In genomic region chr2:143806924-143807664, GRCm38 (mm10) we compare ENCODE assay signal across 14 mouse cellular contexts. TPM values are rescaled to one million over a fixed set of nuclear protein-coding genes. Genes with fewer than 3 reads are reported as not detected.
DNase-seq lines count a peak whose midpoint lies in the region; ATAC-seq and TF ChIP-seq lines count a peak whose summit lies in the region.
"Had no signal": no experiment of that assay in that cellular context is flagged by ENCODE, and none has a peak within 500 bp of the region (broad histone marks: within the 10 kb centered on the region; RNA-seq: fewer than 3 reads in every experiment).

No protein-coding gene starts in this region.

- no peak overlapping the region for H3K9ac ChIP-seq in heart, embryonic 15.5 days
- H3K9ac ChIP-seq in midbrain, embryonic 11.5 days (ENCODE audit: low read length), result no peak overlapping the region
- no peak overlapping the region for H3K9ac ChIP-seq in lung, embryonic 14.5 days
- H3K9ac ChIP-seq in midbrain, embryonic 14.5 days (replicated peaks; ENCODE audit: low read length), result no peak overlapping the region
- H3K9ac ChIP-seq: forebrain, embryonic 12.5 days; liver, embryonic 13.5 days had no signal

- intact Hi-C loops in heart, postnatal 36 days (cut with DNase I), result no loop called here

- no peak for DNase-seq in heart, postnatal 36 days
- no peak for DNase-seq in midbrain, embryonic 11.5 days (ENCODE audit: low spot score, missing footprints)
- no peak for DNase-seq in midbrain, embryonic 10.5 days (ENCODE audit: low spot score)
- peak; percentile 48 for DNase-seq in lung, embryonic 14.5 days
- DNase-seq in midbrain, embryonic 14.5 days, result peak; percentile 26
- no peak for DNase-seq in layer of hippocampus, postnatal 10 days (ENCODE audit: low spot score in 2 of 2)
- no peak for DNase-seq in MN1 (ENCODE audit: low spot score)
- DNase-seq: cerebellum, adult 8-10 months; liver, embryonic 13.5 days; thymus, adult 2 months had no signal

- peaks cover 5% of the 10 kb centered on the region; the same call in 1 of the 2 replicates for H3K4me1 ChIP-seq in heart, embryonic 15.5 days (replicated peaks)
- H3K4me1 ChIP-seq in midbrain, embryonic 11.5 days (ENCODE audit: control insufficient read depth, insufficient read depth, low read length), result no peaks in the 10 kb centered on the region; the same call in 1 of the 2 replicates
- H3K4me1 ChIP-seq in midbrain, embryonic 10.5 days, result peaks cover 6% of the 10 kb centered on the region; the same call in 1 of the 2 replicates
- H3K4me1 ChIP-seq in lung, embryonic 14.5 days (ENCODE audit: insufficient read depth), result no peaks in the 10 kb centered on the region
- H3K4me1 ChIP-seq in midbrain, embryonic 14.5 days (ENCODE audit: control insufficient read depth, insufficient read depth, low read length), result no peaks in the 10 kb centered on the region
- H3K4me1 ChIP-seq: liver, embryonic 13.5 days had no signal

- TF ChIP-seq CTCF in lung, embryonic 14.5 days (IDR thresholded peaks at IDR 0.05; ENCODE audit: low read depth), result no peak

- 0 out of 2 replicates have a peak, but pooled peaks cover 3% of the 10 kb centered on the region for H3K27me3 ChIP-seq in heart, embryonic 15.5 days
- H3K27me3 ChIP-seq in midbrain, embryonic 11.5 days (ENCODE audit: control insufficient read depth, insufficient read depth, low read length), result no peaks in the 10 kb centered on the region
- no peaks in the 10 kb centered on the region for H3K27me3 ChIP-seq in midbrain, embryonic 10.5 days (ENCODE audit: low read depth, poor library complexity, severe bottlenecking)
- H3K27me3 ChIP-seq in lung, embryonic 14.5 days (ENCODE audit: insufficient read depth, low read length), result no peaks in the 10 kb centered on the region
- H3K27me3 ChIP-seq in midbrain, embryonic 14.5 days (ENCODE audit: control insufficient read depth, insufficient read depth, low read length), result no peaks in the 10 kb centered on the region
- H3K27me3 ChIP-seq: forebrain, embryonic 12.5 days; liver, embryonic 13.5 days had no signal

- no peak for ATAC-seq in heart, embryonic 15.5 days (replicated peaks; ENCODE audit: insufficient number of reproducible peaks, insufficient read depth, low FRiP score, low read depth)
- ATAC-seq in midbrain, embryonic 11.5 days (ENCODE audit: low FRiP score), result 0 out of 2 replicates have a peak, but pooled peaks have one; percentile 27
- peak; percentile 82; the same call in 1 of the 2 replicates for ATAC-seq in lung, embryonic 14.5 days (ENCODE audit: insufficient read depth)
- no peak; the same call in 1 of the 2 replicates for ATAC-seq in midbrain, embryonic 14.5 days (ENCODE audit: low FRiP score, low TSS enrichment)
- ATAC-seq: CD4-positive, CD25-positive, alpha-beta regulatory T cell, adult 4 months had no signal

- 59% methylated on average over 9 of the region's 9 CpGs for WGBS in heart, embryonic 15.5 days
- 78% methylated on average over 9 of the region's 9 CpGs for WGBS in midbrain, embryonic 11.5 days
- 78% methylated on average over 9 of the region's 9 CpGs for WGBS in midbrain, embryonic 10.5 days
- 62% methylated on average over 9 of the region's 9 CpGs for WGBS in lung, embryonic 14.5 days
- WGBS in midbrain, embryonic 14.5 days, result 50% methylated on average over 9 of the region's 9 CpGs

- no peak overlapping the region for H3K4me3 ChIP-seq in heart, embryonic 15.5 days
- no peak overlapping the region for H3K4me3 ChIP-seq in midbrain, embryonic 11.5 days (ENCODE audit: low read depth, low read length)
- no peak overlapping the region for H3K4me3 ChIP-seq in midbrain, embryonic 10.5 days
- H3K4me3 ChIP-seq in lung, embryonic 14.5 days (ENCODE audit: low read depth, low read length), result no peak overlapping the region
- H3K4me3 ChIP-seq in midbrain, embryonic 14.5 days (replicated peaks; ENCODE audit: low read depth, low read length), result no peak overlapping the region
- H3K4me3 ChIP-seq: forebrain, embryonic 12.5 days; liver, embryonic 13.5 days had no signal

- no peaks in the 10 kb centered on the region for H3K9me3 ChIP-seq in heart, embryonic 15.5 days (replicated peaks)
- H3K9me3 ChIP-seq in midbrain, embryonic 11.5 days (ENCODE audit: control insufficient read depth, low read length), result no peaks in the 10 kb centered on the region
- no peaks in the 10 kb centered on the region; the same call in 1 of the 2 replicates for H3K9me3 ChIP-seq in midbrain, embryonic 10.5 days (replicated peaks)
- H3K9me3 ChIP-seq in lung, embryonic 14.5 days (ENCODE audit: low read depth, low read length), result no peaks in the 10 kb centered on the region
- no peaks in the 10 kb centered on the region for H3K9me3 ChIP-seq in midbrain, embryonic 14.5 days (ENCODE audit: control insufficient read depth, low read length)
- H3K9me3 ChIP-seq: forebrain, embryonic 12.5 days; liver, embryonic 13.5 days had no signal

- peak overlapping the region; percentile 28; the same call in 1 of the 2 replicates for H3K4me2 ChIP-seq in heart, embryonic 15.5 days
- H3K4me2 ChIP-seq in midbrain, embryonic 11.5 days, result no peak overlapping the region
- H3K4me2 ChIP-seq in lung, embryonic 14.5 days, result no peak overlapping the region
- H3K4me2 ChIP-seq in midbrain, embryonic 14.5 days (ENCODE audit: low read length), result no peak overlapping the region
- H3K4me2 ChIP-seq: forebrain, embryonic 12.5 days; liver, embryonic 13.5 days had no signal

- H3K36me3 ChIP-seq in heart, embryonic 15.5 days, result no peaks in the 10 kb centered on the region
- H3K36me3 ChIP-seq in midbrain, embryonic 11.5 days (ENCODE audit: control insufficient read depth, insufficient read depth, low read length), result no peaks in the 10 kb centered on the region
- H3K36me3 ChIP-seq in midbrain, embryonic 10.5 days, result no peaks in the 10 kb centered on the region
- no peaks in the 10 kb centered on the region for H3K36me3 ChIP-seq in lung, embryonic 14.5 days (ENCODE audit: insufficient read depth)
- H3K36me3 ChIP-seq in midbrain, embryonic 14.5 days (ENCODE audit: control insufficient read depth, insufficient read depth, low read length), result no peaks in the 10 kb centered on the region
- H3K36me3 ChIP-seq: forebrain, embryonic 12.5 days; liver, embryonic 13.5 days had no signal

- H3K27ac ChIP-seq in heart, embryonic 15.5 days, result no peak overlapping the region
- H3K27ac ChIP-seq in midbrain, embryonic 11.5 days (ENCODE audit: low read depth, low read length), result no peak overlapping the region
- H3K27ac ChIP-seq in midbrain, embryonic 10.5 days (replicated peaks), result no peak overlapping the region
- H3K27ac ChIP-seq in lung, embryonic 14.5 days (ENCODE audit: low read depth), result peak overlapping the region; percentile 32; the same call in 1 of the 2 replicates
- no peak overlapping the region for H3K27ac ChIP-seq in midbrain, embryonic 14.5 days (replicated peaks; ENCODE audit: low read depth, low read length)
- H3K27ac ChIP-seq: forebrain, embryonic 12.5 days; liver, embryonic 13.5 days had no signal

RNA-seq across cellular contexts. Expression of gene Bfsp1, which starts 55.9 kb away (rescaled TPM):
- 1.5 and 1.8 TPM in 2 replicates for polyA plus RNA-seq in heart, embryonic 15.5 days (2015; fragmentation: Nextera tagmentation; extraction: Ambion mirVana)
- under 1 TPM; 0.17 to 0.27 TPM for total RNA-seq in heart, postnatal 36 days (2021)
- 2.7 TPM in 2 replicates for polyA plus RNA-seq in midbrain, embryonic 11.5 days (2014; fragmentation: Nextera tagmentation; extraction: Ambion mirVana)
- polyA plus RNA-seq in midbrain, embryonic 10.5 days (2016; fragmentation: Nextera tagmentation; extraction: Ambion mirVana), result 1.7 and 2.2 TPM in 2 replicates
- polyA plus RNA-seq in lung, embryonic 14.5 days (2014; fragmentation: Nextera tagmentation; extraction: Ambion mirVana), result 1.6 and 2.0 TPM in 2 replicates
- 1.3 and 1.8 TPM in 2 replicates for polyA plus RNA-seq in midbrain, embryonic 14.5 days (2014; fragmentation: Nextera tagmentation; extraction: Ambion mirVana)
- total RNA-seq in layer of hippocampus, postnatal 10 days (2021), result 1 to 10 TPM; 5.0 TPM
- total RNA-seq: gastrocnemius, adult 18-20 months had no signal
- polyA plus RNA-seq: CD4-positive, CD25-positive, alpha-beta regulatory T cell, adult 4 months had no signal

Comparison
In these comparisons a context has a peak if more than half of its experiments do, and no peak if none do; other contexts are left out.
1. ATAC-seq: peak in midbrain, embryonic 11.5 days (single experiment) and lung, embryonic 14.5 days (single experiment); none in heart, embryonic 15.5 days (single experiment) and midbrain, embryonic 14.5 days (single experiment).
2. DNase-seq: peak in lung, embryonic 14.5 days (single experiment) and midbrain, embryonic 14.5 days (single experiment); none in heart, postnatal 36 days (0 of 2), midbrain, embryonic 11.5 days (single experiment), midbrain, embryonic 10.5 days (single experiment), layer of hippocampus, postnatal 10 days (0 of 2) and MN1 (single experiment).